ENCODE assay signal across 15 mouse cellular contexts in the genomic region with DNA sequence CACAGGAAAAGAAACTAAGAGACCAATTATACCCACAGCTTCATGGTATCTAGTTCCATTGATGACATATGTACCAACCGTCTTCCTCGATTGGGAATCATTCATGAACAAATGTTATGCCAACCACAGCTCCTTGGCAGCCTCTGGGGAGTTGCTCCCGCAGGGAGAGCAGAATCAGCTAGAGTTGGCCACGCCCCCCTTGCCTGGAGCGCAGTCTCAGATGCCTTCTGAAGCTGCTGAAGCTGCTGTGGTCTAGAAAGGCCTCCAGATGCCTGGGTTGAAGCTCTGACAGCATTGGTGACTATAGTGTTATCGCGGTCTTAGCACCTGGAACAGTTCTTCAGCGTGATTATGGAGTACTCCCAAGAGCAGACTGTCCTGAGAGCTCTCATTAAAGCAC. TPM values are rescaled to one million over a fixed set of nuclear protein-coding genes. Genes with fewer than 3 reads are reported as not detected.
DNase-seq lines count a peak whose midpoint lies in the region; ATAC-seq and TF ChIP-seq lines count a peak whose summit lies in the region.
"Had no signal": no experiment of that assay in that cellular context is flagged by ENCODE, and none has a peak within 500 bp of the region (broad histone marks: within the 10 kb centered on the region; RNA-seq: fewer than 3 reads in every experiment).

No protein-coding gene starts in this region.

- H3K9me3 ChIP-seq in liver, postnatal 0 days (ENCODE audit: low read length) = no peaks in the 10 kb centered on the region
- no peaks in the 10 kb centered on the region for H3K9me3 ChIP-seq in midbrain, embryonic 13.5 days
- H3K9me3 ChIP-seq: forebrain, embryonic 10.5 days had no signal

- no peak overlapping the region for H3K4me3 ChIP-seq in liver, postnatal 0 days (ENCODE audit: low read depth, low read length)
- H3K4me3 ChIP-seq in midbrain, embryonic 13.5 days (replicated peaks) = no peak overlapping the region
- H3K4me3 ChIP-seq: forebrain, embryonic 10.5 days; left cerebral cortex, adult 2 months had no signal

- no peaks in the 10 kb centered on the region for H3K27me3 ChIP-seq in liver, postnatal 0 days (ENCODE audit: insufficient read depth, low read length)
- H3K27me3 ChIP-seq in midbrain, embryonic 13.5 days = no peaks in the 10 kb centered on the region

- intact Hi-C loops in heart, postnatal 25 days (cut with DNase I) = loop anchor here (10.0 kb wide), 1 partner anchor 634 kb away; no protein-coding TSS in a partner anchor

- peaks cover 28% of the 10 kb centered on the region; the same call in 1 of the 2 replicates for H3K4me1 ChIP-seq in liver, postnatal 0 days (ENCODE audit: insufficient read depth)
- peaks cover 24% of the 10 kb centered on the region for H3K4me1 ChIP-seq in midbrain, embryonic 13.5 days (replicated peaks)

- peak; percentile 77 for TF ChIP-seq EP300 in liver, postnatal 0 days (IDR thresholded peaks at IDR 0.05; ENCODE audit: low read depth)

- no peak overlapping the region for H3K4me2 ChIP-seq in liver, postnatal 0 days (ENCODE audit: low read depth, low read length)
- no peak overlapping the region for H3K4me2 ChIP-seq in midbrain, embryonic 13.5 days (replicated peaks)

- ATAC-seq in liver, postnatal 0 days = peak; percentile 48
- ATAC-seq in midbrain, embryonic 13.5 days = no peak
- ATAC-seq: CD4-positive, CD25-positive, alpha-beta regulatory T cell, adult 4 months had no signal

- no peak overlapping the region for H3K9ac ChIP-seq in liver, postnatal 0 days (replicated peaks)
- H3K9ac ChIP-seq in midbrain, embryonic 13.5 days (replicated peaks) = no peak overlapping the region

- no peak for TF ChIP-seq CTCF in liver, postnatal 0 days (IDR thresholded peaks at IDR 0.05; ENCODE audit: low read depth)

- H3K27ac ChIP-seq in liver, postnatal 0 days (ENCODE audit: low read depth) = 0 out of 2 replicates have a peak overlapping the region, but pooled peaks have one; percentile 8
- H3K27ac ChIP-seq in midbrain, embryonic 13.5 days = no peak overlapping the region
- H3K27ac ChIP-seq: forebrain, embryonic 10.5 days; left cerebral cortex, adult 2 months had no signal

- peak; percentile 63 for DNase-seq in heart, adult 11 months
- DNase-seq in heart, postnatal 25 days (ENCODE audit: low spot score) = no peak
- peak; percentile 46 for DNase-seq in Muller cell, postnatal 12 days (ENCODE audit: inconsistent ontology term)
- DNase-seq in c-Kit-positive CD71-positive TER-119-positive erythroid progenitor cells, embryonic 14.5 days (ENCODE audit: low spot score) = peak; percentile 49
- DNase-seq in liver, postnatal 0 days = peak; percentile 60
- DNase-seq in ovary, postnatal 36 days (ENCODE audit: low spot score) = no peak
- no peak for DNase-seq in urinary bladder, postnatal 14 days (ENCODE audit: low spot score)
- DNase-seq: gastrocnemius, postnatal 25 days; lung, postnatal 10 days had no signal

- WGBS in liver, postnatal 0 days (ENCODE audit: insufficient replicate concordance) = 62% methylated on average over 8 of the region's 8 CpGs
- 56% methylated on average over 8 of the region's 8 CpGs for WGBS in midbrain, embryonic 13.5 days

- no peaks in the 10 kb centered on the region; the same call in 1 of the 2 replicates for H3K36me3 ChIP-seq in liver, postnatal 0 days (replicated peaks; ENCODE audit: insufficient read depth, low read length)
- H3K36me3 ChIP-seq in midbrain, embryonic 13.5 days = peaks cover 36% of the 10 kb centered on the region

RNA-seq across cellular contexts. Expression of a gene that starts 5.1 kb away (rescaled TPM):
- 1 to 10 TPM; 5.6 to 6.3 TPM for total RNA-seq in heart, postnatal 25 days (2021)
- 11.4 and 14.8 TPM in 2 replicates for polyA plus RNA-seq in liver, postnatal 0 days (2015; fragmentation: Nextera tagmentation; extraction: Ambion mirVana)
- 79.4 and 80.2 TPM in 2 replicates for polyA plus RNA-seq in midbrain, embryonic 13.5 days (2015; fragmentation: Nextera tagmentation; extraction: Ambion mirVana)

RNA-seq across cellular contexts. Expression of a gene that starts 11.3 kb away (rescaled TPM):
- total RNA-seq in heart, postnatal 25 days (2021) = not detected
- polyA plus RNA-seq in liver, postnatal 0 days (2015; fragmentation: Nextera tagmentation; extraction: Ambion mirVana) = not detected in 2 replicates
- polyA plus RNA-seq in midbrain, embryonic 13.5 days (2015; fragmentation: Nextera tagmentation; extraction: Ambion mirVana) = not detected in 2 replicates
- total RNA-seq: gastrocnemius, postnatal 25 days; left cerebral cortex, adult 2 months had no signal
- polyA plus RNA-seq: CD4-positive, CD25-positive, alpha-beta regulatory T cell, adult 4 months; forebrain, embryonic 10.5 days; hindbrain, embryonic 11.5 days; kidney, embryonic 16.5 days had no signal

Comparison
In these comparisons a context has a peak if more than half of its experiments do, and no peak if none do; other contexts are left out.
1. DNase-seq: peak in heart, adult 11 months (single experiment), Muller cell, postnatal 12 days (single experiment), c-Kit-positive CD71-positive TER-119-positive erythroid progenitor cells, embryonic 14.5 days (single experiment) and liver, postnatal 0 days (single experiment); none in heart, postnatal 25 days (single experiment), ovary, postnatal 36 days (single experiment) and urinary bladder, postnatal 14 days (single experiment).